Mouse (Mus musculus) testis, adult 2 months (tissue): ENCODE measurements at regions not wholly inside any gene's neighbourhood (a gene's known extent, or its start where the extent isn't known, plus 50 kb on each side); places are given as distances from the start of the nearest gene placed in this dataset.

Experiments used
- H3K27ac ChIP-seq: fragments of 200-500 bp; 2 replicates; pipeline ENCODE4 v1.5.1; 2012; ENCODE audit warnings: low read depth, low read length; ENCODE audit not compliant: control insufficient read depth, insufficient read depth
- H3K27me3 ChIP-seq: fragments of 200-500 bp; 2 replicates; pipeline ENCODE4 v1.6.1; 2012; ENCODE audit warnings: mild to moderate bottlenecking, low read length, moderate library complexity; ENCODE audit not compliant: control insufficient read depth, insufficient read depth
- H3K36me3 ChIP-seq: fragments of 200-500 bp; 2 replicates; pipeline ENCODE4 v1.6.1; 2012; ENCODE audit warnings: mild to moderate bottlenecking, low read length; ENCODE audit not compliant: control insufficient read depth, insufficient read depth
- H3K4me1 ChIP-seq: fragments of 200-500 bp; 2 replicates; pipeline ENCODE4 v1.6.1; 2012; ENCODE audit warnings: low read length; ENCODE audit not compliant: control insufficient read depth, insufficient read depth
- H3K4me3 ChIP-seq: fragments of 200-500 bp; 2 replicates; pipeline ENCODE4 v1.5.1; 2012; ENCODE audit warnings: low read depth, mild to moderate bottlenecking, low read length, moderate library complexity, mixed read lengths; ENCODE audit not compliant: control insufficient read depth
- CTCF ChIP-seq: fragments of 200-500 bp; IDR thresholded peaks from 2 replicates; pipeline ENCODE4 v1.5.1; 2012; ENCODE audit warnings: low read depth, mild to moderate bottlenecking, inconsistent platforms, low read length, moderate library complexity; ENCODE audit not compliant: control insufficient read depth, insufficient read depth, insufficient replicate concordance
- POLR2A ChIP-seq: fragments of 200-500 bp; IDR thresholded peaks from 2 replicates; pipeline ENCODE4 v1.6.1; 2012; ENCODE audit warnings: low read depth, mild to moderate bottlenecking, inconsistent platforms, low read length, moderate library complexity; ENCODE audit not compliant: control insufficient read depth

- Histone ChIP-seq H3K4me3 (no peak overlapping the region), H3K27ac (no peak overlapping the region), H3K4me1 (peaks cover 5% of the 10 kb centered on the region), H3K27me3 (no peaks in the 10 kb centered on the region), H3K36me3 (no peaks in the 10 kb centered on the region)
- no peak for TF ChIP-seq POLR2A
- no peak for TF ChIP-seq CTCF
These were observed 246.9 kb downstream of the Ndfip2 start for GRCm38 (mm10) chr14:105505261-105505660.

GRCm38 (mm10) chr14:105504376-105504775 is 246.0 kb downstream of the Ndfip2 start:
- peaks cover 2% of the 10 kb centered on the region; the same call in 1 of the 2 replicates for H3K27me3 ChIP-seq
- H3K36me3 ChIP-seq, result no peaks in the 10 kb centered on the region
- H3K4me3 ChIP-seq, result no peak overlapping the region
- TF ChIP-seq POLR2A, result no peak
- TF ChIP-seq CTCF, result no peak
- no peak overlapping the region for H3K27ac ChIP-seq
- H3K4me1 ChIP-seq, result peaks cover 5% of the 10 kb centered on the region

- no peak for TF ChIP-seq POLR2A
- no peak for TF ChIP-seq CTCF
- Histone ChIP-seq H3K4me1 (peaks cover 5% of the 10 kb centered on the region), H3K27me3 (peaks cover 2% of the 10 kb centered on the region; the same call in 1 of the 2 replicates)
These were observed 245.4 kb downstream of the Ndfip2 start for GRCm38 (mm10) chr14:105503806-105504205.

GRCm38 (mm10) chr14:105502633-105502975 is 244.2 kb downstream of the Ndfip2 start:
- no peak for TF ChIP-seq CTCF
- TF ChIP-seq POLR2A, result no peak
- H3K27ac ChIP-seq, result no peak overlapping the region
- no peaks in the 10 kb centered on the region for H3K36me3 ChIP-seq
- peaks cover 5% of the 10 kb centered on the region for H3K4me1 ChIP-seq
- peak overlapping the region; percentile 83 for H3K4me3 ChIP-seq
- peaks cover 2% of the 10 kb centered on the region; the same call in 1 of the 2 replicates for H3K27me3 ChIP-seq

More at GRCm38 (mm10) chr14:105503806-105504205, 245.4 kb downstream of the Ndfip2 start:
- no peak overlapping the region for H3K4me3 ChIP-seq
- no peak overlapping the region for H3K27ac ChIP-seq
- no peaks in the 10 kb centered on the region for H3K36me3 ChIP-seq

GRCm38 (mm10) chr14:105501792-105502632 is 243.6 kb downstream of the Ndfip2 start:
- TF ChIP-seq POLR2A, result no peak
- no peak for TF ChIP-seq CTCF
- Histone ChIP-seq H3K4me3 (peak overlapping the region; percentile 83), H3K27me3 (peaks cover 2% of the 10 kb centered on the region; the same call in 1 of the 2 replicates), H3K36me3 (no peaks in the 10 kb centered on the region), H3K27ac (no peak overlapping the region), H3K4me1 (peaks cover 5% of the 10 kb centered on the region)

GRCm38 (mm10) chr14:105500966-105501741 is 242.8 kb downstream of the Ndfip2 start:
- Histone ChIP-seq H3K36me3 (no peaks in the 10 kb centered on the region), H3K4me3 (peak overlapping the region; percentile 83), H3K27me3 (peaks cover 2% of the 10 kb centered on the region; the same call in 1 of the 2 replicates), H3K4me1 (peaks cover 5% of the 10 kb centered on the region), H3K27ac (no peak overlapping the region)
- TF ChIP-seq CTCF, result no peak
- TF ChIP-seq POLR2A, result no peak

GRCm38 (mm10) chr14:105499319-105499895 is 241.0 kb downstream of the Ndfip2 start:
- Histone ChIP-seq H3K36me3 (no peaks in the 10 kb centered on the region), H3K27ac (no peak overlapping the region), H3K4me3 (peak overlapping the region; percentile 70), H3K27me3 (peaks cover 2% of the 10 kb centered on the region; the same call in 1 of the 2 replicates), H3K4me1 (peaks cover 7% of the 10 kb centered on the region)
- no peak for TF ChIP-seq POLR2A
- TF ChIP-seq CTCF, result no peak
